Mouse (Mus musculus) G1E (cell line): ENCODE data around the gene Ntn1.

Experiments
- CTCF ChIP-seq: IDR thresholded peaks from 2 replicates; pipeline ENCODE4 v1.5.1; 2012; ENCODE audit warnings: low read depth, low read length, inconsistent platforms, mixed read lengths
- GATA1 ChIP-seq: IDR thresholded peaks from 2 replicates; pipeline ENCODE4 v1.6.1; 2012; ENCODE audit warnings: borderline replicate concordance, low read length, inconsistent platforms, mixed read lengths
- GATA2 ChIP-seq: IDR thresholded peaks from 2 replicates; pipeline ENCODE4 v1.6.1; 2012; ENCODE audit warnings: low read depth, low read length, inconsistent platforms, borderline replicate concordance
- POLR2AphosphoS5 ChIP-seq: IDR thresholded peaks from 2 replicates; pipeline ENCODE4 v1.6.1; 2012; ENCODE audit warnings: low read depth, low read length, inconsistent platforms; ENCODE audit not compliant: insufficient replicate concordance
- TAL1 ChIP-seq: conservative IDR thresholded peaks from 2 replicates; pipeline ENCODE4 v1.6.1; 2012; ENCODE audit warnings: low read depth, low read length, inconsistent platforms, mixed read lengths

- TF ChIP-seq CTCF (no peak), GATA1 (no peak), TAL1 (no peak), GATA2 (no peak), POLR2AphosphoS5 (no peak)
Measured at GRCm38 (mm10) chr11:68273855-68274254, 126.8 kb downstream of the Ntn1 start.
